Mouse (Mus musculus) intestine, postnatal 0 days (tissue): ENCODE data around the gene Map3k7cl. TPM values are rescaled to one million over a fixed set of nuclear protein-coding genes. Genes with fewer than 3 reads are reported as not detected.

Experiments used
- ATAC-seq: fragments of 200-750 bp; cut with Nextera tagmentation; 2 replicates; pipeline ENCODE4 v1.8.0; 2017; ENCODE audit warnings: mild to moderate bottlenecking, moderate TSS enrichment, moderate library complexity
- H3K27ac ChIP-seq: fragments of 300-500 bp; sonication (generic); 2 replicates; pipeline ENCODE4 v1.5.1; 2014; ENCODE audit warnings: mild to moderate bottlenecking, low read depth, low read length, moderate library complexity
- H3K27me3 ChIP-seq: fragments of 300-500 bp; sonication (generic); replicated peaks from 2 replicates; pipeline ENCODE4 v1.6.1; 2014; ENCODE audit warnings: low read length, mixed read lengths; ENCODE audit not compliant: control insufficient read depth, insufficient read depth
- H3K36me3 ChIP-seq: fragments of 300-500 bp; sonication (generic); 2 replicates; pipeline ENCODE4 v1.6.1; 2014; ENCODE audit warnings: mild to moderate bottlenecking, moderate library complexity; ENCODE audit not compliant: control insufficient read depth, insufficient read depth
- H3K4me1 ChIP-seq: fragments of 300-500 bp; sonication (generic); replicated peaks from 2 replicates; pipeline ENCODE4 v1.6.1; 2014; ENCODE audit warnings: antibody characterized with exemption, low read length, mixed read lengths; ENCODE audit not compliant: control insufficient read depth, insufficient read depth
- H3K4me2 ChIP-seq: fragments of 300-500 bp; sonication (generic); replicated peaks from 2 replicates; pipeline ENCODE4 v1.6.1; 2014; ENCODE audit warnings: low read depth, mild to moderate bottlenecking, moderate library complexity
- H3K4me3 ChIP-seq: fragments of 300-500 bp; sonication (generic); 2 replicates; pipeline ENCODE4 v1.5.1; 2014; ENCODE audit warnings: low read depth, low read length
- H3K9ac ChIP-seq: fragments of 300-500 bp; sonication (generic); 2 replicates; pipeline ENCODE4 v1.6.1; 2014; ENCODE audit warnings: mild to moderate bottlenecking, low read depth, low read length
- H3K9me3 ChIP-seq: fragments of 300-500 bp; sonication (generic); 2 replicates; pipeline ENCODE4 v1.6.1; 2016; ENCODE audit warnings: mixed run types; ENCODE audit not compliant: control insufficient read depth
- CTCF ChIP-seq: sonication (generic); IDR thresholded peaks from 2 replicates; pipeline ENCODE4 v1.5.1; 2016; ENCODE audit warnings: low read depth, mild to moderate bottlenecking, control low read depth, antibody characterized with exemption, moderate library complexity
- WGBS: fragments of 180-500 bp; shearing (Covaris S2); extraction: QIAGEN DNeasy Blood & Tissue Kit; methylation state at CpG from one replicate; pipeline ENCODE4 v1.1.7; 2014; 5-methylcytosine and 5-hydroxymethylcytosine counted together
- polyA plus RNA-seq: library from polyadenylated mRNA; unstranded; fragments of >200 nt; fragmentation: Nextera tagmentation; extraction: Ambion mirVana; gene quantifications from 2 replicates; pipeline ENCODE4 v1.2.1, GENCODE M21; 2015

Gene Map3k7cl
- polyA plus RNA-seq, 1 experiment from 2014 or later = 0.35 TPM

GRCm38 (mm10) chr16:87569576-87570105, 16.5 kb downstream of the Map3k7cl start:
- Histone ChIP-seq H3K4me1 (no peaks in the 10 kb centered on the region), H3K9ac (no peak overlapping the region), H3K9me3 (no peaks in the 10 kb centered on the region), H3K4me2 (no peak overlapping the region), H3K36me3 (no peaks in the 10 kb centered on the region), H3K27ac (no peak overlapping the region), H3K27me3 (no peaks in the 10 kb centered on the region), H3K4me3 (no peak overlapping the region)
- TF ChIP-seq CTCF = no peak
- 89% methylated on average over 7 of the region's 7 CpGs for WGBS
- no peak for ATAC-seq

- no peak for TF ChIP-seq CTCF
- Histone ChIP-seq H3K27ac (no peak overlapping the region), H3K4me2 (no peak overlapping the region), H3K36me3 (no peaks in the 10 kb centered on the region), H3K4me3 (no peak overlapping the region), H3K4me1 (no peaks in the 10 kb centered on the region), H3K9ac (no peak overlapping the region), H3K9me3 (no peaks in the 10 kb centered on the region), H3K27me3 (no peaks in the 10 kb centered on the region)
- ATAC-seq = no peak
- WGBS = 81% methylated on average over 7 of the region's 7 CpGs
Observed at GRCm38 (mm10) chr16:87570334-87570733, 17.2 kb downstream of the Map3k7cl start.

DNA sequence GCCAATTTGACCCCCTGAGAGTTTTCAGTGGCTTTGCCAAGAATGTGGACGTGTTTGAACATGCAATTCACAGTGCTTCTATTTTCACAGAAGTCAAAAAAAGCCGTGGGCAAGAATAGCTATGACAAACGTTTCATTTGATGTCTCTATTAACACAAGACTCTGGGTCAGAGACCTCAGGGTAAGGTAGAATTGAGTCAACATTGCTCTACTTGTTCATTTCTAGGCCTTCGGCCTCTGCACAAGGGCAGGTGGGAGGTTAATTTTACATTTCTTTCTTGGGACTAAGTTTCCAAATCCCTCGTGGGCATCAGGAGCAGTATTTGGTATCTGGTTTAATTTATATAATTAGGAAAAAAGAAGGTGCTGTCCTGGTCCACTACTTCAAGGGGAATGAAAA, 20.3 kb downstream of the Map3k7cl start:
- H3K27ac ChIP-seq = no peak overlapping the region
- no peak overlapping the region for H3K9ac ChIP-seq
- no peak for ATAC-seq
- H3K4me3 ChIP-seq = no peak overlapping the region
- no peak for TF ChIP-seq CTCF
- no peak overlapping the region for H3K4me2 ChIP-seq
- H3K27me3 ChIP-seq = no peaks in the 10 kb centered on the region
- H3K36me3 ChIP-seq = no peaks in the 10 kb centered on the region
- H3K9me3 ChIP-seq = no peaks in the 10 kb centered on the region
- no peaks in the 10 kb centered on the region for H3K4me1 ChIP-seq
- WGBS = 68% methylated on average over 5 of the region's 5 CpGs

- Histone ChIP-seq H3K36me3 (no peaks in the 10 kb centered on the region), H3K9me3 (no peaks in the 10 kb centered on the region), H3K9ac (no peak overlapping the region), H3K27ac (no peak overlapping the region), H3K4me3 (no peak overlapping the region), H3K4me2 (no peak overlapping the region), H3K27me3 (no peaks in the 10 kb centered on the region), H3K4me1 (no peaks in the 10 kb centered on the region)
- ATAC-seq = no peak
- no peak for TF ChIP-seq CTCF
- 70% methylated on average over 5 of the region's 5 CpGs for WGBS
Observed at GRCm38 (mm10) chr16:87574160-87574559, 21.0 kb downstream of the Map3k7cl start.

DNA sequence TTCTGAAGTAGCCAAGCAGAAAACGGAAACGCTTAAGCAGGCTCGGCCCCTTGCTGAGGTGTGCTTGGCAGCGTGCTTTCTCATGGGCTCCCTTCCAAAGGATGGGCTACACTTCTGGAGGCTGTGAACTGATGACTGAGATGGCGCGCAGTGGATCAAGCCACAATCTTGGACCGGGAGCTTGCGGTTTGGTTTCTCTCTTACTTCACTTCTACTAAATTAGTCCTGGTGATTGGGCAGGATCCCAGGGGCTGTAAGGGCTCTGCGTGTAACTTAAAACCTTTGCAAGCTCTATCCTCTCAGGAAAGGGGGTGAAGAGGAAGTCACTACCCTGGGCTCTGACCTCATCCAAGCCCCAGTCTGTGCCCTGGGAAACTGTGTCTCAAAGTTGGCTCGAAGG, 22.5 kb downstream of the Map3k7cl start:
- H3K4me3 ChIP-seq = no peak overlapping the region
- no peak overlapping the region for H3K4me2 ChIP-seq
- H3K27me3 ChIP-seq = no peaks in the 10 kb centered on the region
- H3K36me3 ChIP-seq = no peaks in the 10 kb centered on the region
- TF ChIP-seq CTCF = no peak
- no peaks in the 10 kb centered on the region for H3K4me1 ChIP-seq
- H3K9me3 ChIP-seq = no peaks in the 10 kb centered on the region
- H3K27ac ChIP-seq = no peak overlapping the region
- no peak overlapping the region for H3K9ac ChIP-seq
- WGBS = 71% methylated on average over 10 of the region's 10 CpGs
- no peak for ATAC-seq

- 80% methylated on average over 7 of the region's 7 CpGs for WGBS
- no peak for ATAC-seq
- H3K4me2 ChIP-seq = no peak overlapping the region
- no peaks in the 10 kb centered on the region for H3K27me3 ChIP-seq
- H3K9me3 ChIP-seq = no peaks in the 10 kb centered on the region
- no peak overlapping the region for H3K4me3 ChIP-seq
- no peak overlapping the region for H3K9ac ChIP-seq
- TF ChIP-seq CTCF = peak; percentile 51
- H3K36me3 ChIP-seq = no peaks in the 10 kb centered on the region
- no peaks in the 10 kb centered on the region for H3K4me1 ChIP-seq
- no peak overlapping the region for H3K27ac ChIP-seq
Observed at GRCm38 (mm10) chr16:87578881-87579280, 25.8 kb downstream of the Map3k7cl start.

DNA sequence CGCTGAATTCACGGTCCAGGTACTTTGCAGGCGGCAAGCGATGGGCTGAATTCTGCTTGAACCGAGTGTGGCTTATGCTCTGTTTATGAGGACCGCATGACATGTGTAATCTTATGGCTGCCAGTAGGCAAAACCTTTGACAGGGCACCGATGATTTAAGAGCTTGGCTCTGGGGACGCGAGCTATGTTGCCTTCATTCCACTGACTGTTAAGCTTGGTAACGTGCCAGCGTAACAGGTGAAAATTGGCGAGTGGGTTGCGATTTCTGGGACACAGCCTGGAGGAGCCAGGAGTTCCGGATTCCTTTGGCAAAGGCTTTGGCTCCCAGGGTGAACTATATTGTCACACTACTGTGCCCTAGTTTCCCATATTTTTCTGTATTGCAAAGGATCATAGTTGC, 26.3 kb downstream of the Map3k7cl start:
- ATAC-seq = no peak
- no peak for TF ChIP-seq CTCF
- Histone ChIP-seq H3K36me3 (no peaks in the 10 kb centered on the region), H3K27me3 (no peaks in the 10 kb centered on the region), H3K27ac (no peak overlapping the region), H3K4me3 (no peak overlapping the region), H3K4me1 (no peaks in the 10 kb centered on the region), H3K4me2 (no peak overlapping the region), H3K9me3 (no peaks in the 10 kb centered on the region), H3K9ac (no peak overlapping the region)
- WGBS = 83% methylated on average over 14 of the region's 14 CpGs
